Mouse (Mus musculus) thymus, postnatal 25 days (tissue): Measurements from ENCODE around the gene Gpr88.

Experiments
- DNase-seq: peaks from one replicate; pipeline ENCODE4 v3.0.0; 2022

Gene Gpr88

GRCm38 (mm10) chr3:116253077-116253531 is at the start of gene Gpr88:
Gene Gpr88, minus strand, starts transcription at chr3:116253503.
- DNase-seq, result no peak

- DNase-seq, result no peak
These were observed 49.3 kb upstream of the Gpr88 start for GRCm38 (mm10) chr3:116302581-116302980.

DNA sequence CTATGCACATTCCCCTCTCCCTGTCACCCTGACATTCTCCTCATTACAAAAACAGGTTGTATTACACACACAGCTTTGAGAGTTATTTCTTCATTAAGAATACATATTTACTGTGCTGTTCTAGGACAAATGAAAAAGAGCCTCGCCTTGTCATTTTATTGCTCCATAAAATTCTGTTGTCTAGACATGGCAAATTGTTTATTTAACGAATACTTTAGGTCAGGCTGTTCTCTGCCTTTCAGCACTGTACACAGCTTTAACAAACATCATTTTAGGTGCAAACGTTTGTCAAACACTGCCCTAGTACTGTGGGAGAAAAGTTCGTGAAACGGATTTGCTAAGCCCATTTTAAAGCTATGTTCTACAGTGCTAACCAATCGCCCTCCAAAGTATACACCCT is 48.5 kb upstream of the Gpr88 start:
- DNase-seq, result no peak

GRCm38 (mm10) chr3:116298727-116299126 is 45.4 kb upstream of the Gpr88 start:
- DNase-seq, result no peak

GRCm38 (mm10) chr3:116298003-116298402 is 44.7 kb upstream of the Gpr88 start:
- no peak for DNase-seq

DNA sequence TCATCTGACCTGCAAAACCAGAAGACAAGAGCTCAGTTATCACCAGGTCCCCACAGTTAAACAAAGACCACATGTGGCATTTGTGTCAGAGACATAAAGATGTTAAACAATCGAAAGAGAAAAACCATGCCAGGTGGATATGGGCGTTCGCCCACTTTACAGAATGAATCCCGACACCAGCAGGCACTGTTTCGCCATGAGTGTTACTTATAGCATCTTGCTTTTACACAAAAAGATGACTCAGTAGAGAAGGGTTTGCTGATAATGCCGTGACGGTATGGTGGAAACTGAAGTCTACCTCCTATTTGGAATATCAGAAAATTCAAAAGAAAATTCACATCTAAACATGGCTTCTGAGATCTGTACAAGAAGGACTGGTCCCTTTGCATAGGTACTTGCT is 43.9 kb upstream of the Gpr88 start:
- no peak for DNase-seq

DNA sequence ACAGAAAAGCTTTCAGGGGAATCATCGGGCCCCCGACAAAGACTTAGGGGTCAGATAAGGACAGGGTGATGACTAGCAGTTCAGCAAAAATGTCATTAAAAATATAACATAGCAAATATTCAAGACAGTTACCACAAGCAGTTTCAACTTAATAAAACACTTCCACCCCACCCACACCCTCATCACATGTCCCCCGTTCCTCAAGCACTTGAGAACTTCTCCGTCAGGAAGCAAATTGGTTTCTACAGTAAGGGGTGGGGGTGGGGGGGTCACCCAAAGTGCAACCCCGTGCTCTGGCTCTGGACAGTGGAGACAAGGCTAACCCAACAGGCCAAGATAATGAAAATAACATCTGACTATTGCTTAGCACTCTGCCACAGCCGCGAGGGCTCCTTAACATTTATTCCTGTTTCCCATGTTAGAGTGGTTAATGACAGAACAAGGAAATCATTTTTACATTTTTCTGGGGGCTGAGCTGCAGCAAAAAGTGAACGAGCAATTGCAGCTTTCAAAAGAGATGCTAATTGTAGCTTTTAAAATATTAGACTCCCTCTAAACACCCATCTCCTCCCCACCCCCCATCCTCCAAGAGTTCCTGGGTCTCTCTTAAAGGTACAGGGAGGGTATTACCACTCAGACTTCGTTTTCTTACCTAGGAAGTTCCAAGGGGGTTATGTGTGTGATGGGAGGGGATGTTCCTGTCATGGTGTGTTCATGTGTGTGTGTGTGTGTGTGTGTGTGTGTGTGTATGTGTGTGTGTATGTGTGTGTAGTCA is 36.9 kb upstream of the Gpr88 start:
- DNase-seq, result no peak

- DNase-seq, result no peak
These were observed 35.5 kb upstream of the Gpr88 start for GRCm38 (mm10) chr3:116288833-116289232.

DNA sequence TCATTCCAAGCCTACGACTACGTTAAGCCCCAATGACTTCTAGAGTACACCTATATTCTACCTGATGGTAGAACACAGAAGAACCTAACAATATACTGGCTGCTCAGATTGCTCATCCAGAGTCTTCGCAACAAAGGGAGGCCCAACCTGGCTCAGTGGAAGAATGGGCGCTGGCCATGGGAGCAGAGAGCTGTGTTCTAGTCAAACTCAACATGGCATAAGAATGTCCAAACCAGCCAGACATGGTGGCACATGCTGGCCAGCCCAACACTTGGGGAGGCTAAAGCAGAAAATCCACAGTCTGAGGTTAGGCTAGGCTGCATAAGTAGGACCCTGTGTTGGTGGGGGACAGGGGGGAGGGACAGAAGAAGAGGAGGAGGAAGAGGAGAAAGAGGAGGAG is 31.4 kb upstream of the Gpr88 start:
- DNase-seq, result no peak

GRCm38 (mm10) chr3:116283996-116284395 is 30.7 kb upstream of the Gpr88 start:
- no peak for DNase-seq

DNA sequence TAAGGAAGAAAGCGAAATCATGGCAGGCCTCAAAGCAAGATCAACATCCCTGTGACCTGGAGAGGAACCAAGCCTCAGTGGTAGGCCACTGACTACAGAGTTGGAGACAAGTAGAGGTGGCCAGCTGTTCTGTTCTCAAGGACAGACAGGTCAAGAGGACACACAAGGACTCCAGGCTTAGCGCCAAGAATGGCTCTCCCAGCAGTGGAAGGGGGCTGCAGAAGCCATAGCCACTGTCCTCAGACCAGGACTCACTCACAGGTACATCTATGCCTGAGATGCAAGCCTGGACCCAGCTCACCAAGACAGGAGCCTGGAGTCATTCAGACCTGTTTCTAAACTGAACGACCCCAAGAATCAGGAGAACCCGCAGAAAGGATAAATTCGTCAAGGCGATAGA is 28.4 kb upstream of the Gpr88 start:
- no peak for DNase-seq

DNA sequence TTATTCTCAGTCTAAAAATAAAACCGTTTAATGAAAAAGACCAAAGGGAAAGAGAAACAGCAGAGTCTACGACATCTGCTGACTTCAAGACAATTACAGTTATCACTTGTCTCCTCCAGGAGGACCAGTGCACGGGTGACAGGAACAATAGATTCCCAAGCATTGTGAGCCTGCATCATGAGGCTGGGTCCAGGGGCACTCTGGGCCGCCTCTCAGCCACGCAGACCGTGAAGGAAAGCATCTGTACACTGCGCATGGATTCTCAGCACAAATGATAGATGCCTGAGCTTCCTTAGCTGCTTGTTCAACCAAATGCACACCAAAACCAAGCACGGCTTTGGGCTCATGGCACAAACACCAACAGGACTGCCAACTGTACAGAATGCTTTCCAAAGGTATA is 23.8 kb upstream of the Gpr88 start:
- no peak for DNase-seq

GRCm38 (mm10) chr3:116271679-116272078 is 18.4 kb upstream of the Gpr88 start:
- DNase-seq, result no peak

DNA sequence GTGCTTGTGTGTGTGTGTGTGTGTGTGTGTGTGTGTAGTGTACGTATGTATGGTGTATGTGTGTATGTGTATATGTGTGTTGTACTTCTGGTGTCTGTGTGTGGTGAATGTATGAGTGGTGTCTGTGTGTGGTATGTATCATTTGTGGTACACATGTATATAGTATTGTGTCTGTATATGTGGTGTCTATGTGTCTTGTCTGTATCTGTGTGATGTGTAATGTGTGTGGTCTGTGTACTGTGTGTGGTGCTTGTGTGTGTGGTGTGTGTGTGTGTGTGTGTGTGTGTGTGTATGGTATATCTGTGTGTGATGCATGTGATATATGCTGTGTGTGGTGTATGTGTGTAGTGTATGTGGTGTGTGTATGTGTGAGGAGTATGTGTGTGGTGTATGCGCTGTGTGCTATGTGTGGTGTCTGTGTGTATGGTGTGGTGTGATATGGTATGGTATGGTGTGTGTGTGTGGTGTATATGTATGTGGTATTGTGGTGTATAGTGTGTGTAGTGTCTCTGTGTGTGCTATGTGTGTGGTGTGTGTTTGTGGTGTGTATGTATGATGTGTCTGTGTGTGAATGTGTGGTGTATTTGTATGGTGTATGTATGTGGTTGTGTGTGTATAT is 13.8 kb upstream of the Gpr88 start:
- no peak for DNase-seq

DNA sequence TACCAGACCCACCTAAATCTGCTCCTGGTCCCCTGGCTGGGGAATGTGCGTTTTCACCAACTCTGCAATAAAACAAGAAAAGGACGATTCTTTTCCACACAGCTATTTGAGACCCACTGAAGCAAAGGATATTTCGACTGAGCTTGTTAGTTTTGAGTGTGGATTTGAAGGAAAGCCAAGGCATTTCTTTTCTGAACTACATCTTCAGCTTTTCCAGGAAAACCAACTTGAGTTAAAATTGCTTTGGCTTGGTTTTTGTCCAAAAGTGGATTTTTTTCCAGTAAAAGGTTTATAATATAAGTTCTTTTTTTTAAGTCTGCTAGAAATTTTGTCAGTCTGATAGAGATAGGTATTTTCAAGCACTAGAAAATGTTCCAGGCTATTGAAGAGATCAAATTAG is 13.1 kb upstream of the Gpr88 start:
- DNase-seq, result no peak

GRCm38 (mm10) chr3:116263977-116264376 is 10.7 kb upstream of the Gpr88 start:
- DNase-seq, result no peak

- no peak for DNase-seq
These were observed 9.8 kb upstream of the Gpr88 start for GRCm38 (mm10) chr3:116263061-116263460.

DNA sequence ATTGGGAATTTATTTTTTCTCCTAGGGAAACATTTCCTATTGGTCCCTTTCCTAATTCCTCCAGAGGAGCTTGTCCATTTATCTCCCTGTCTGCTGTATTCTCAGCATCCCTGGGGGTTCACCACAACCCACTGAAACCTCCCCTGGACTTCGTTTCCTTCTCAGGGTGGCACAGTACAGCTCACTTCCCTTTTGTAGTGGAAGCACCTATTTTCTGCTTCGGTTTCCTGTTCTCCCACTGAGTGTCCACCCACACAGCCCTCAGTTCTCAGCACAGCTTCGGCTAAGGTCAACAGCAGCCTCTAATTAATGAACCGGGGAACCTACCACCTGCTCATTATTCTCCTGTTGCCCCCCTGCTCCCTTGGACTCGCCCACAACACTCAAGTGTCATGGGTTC is 2.8 kb upstream of the Gpr88 start:
- no peak for DNase-seq

- no peak for DNase-seq
These were observed 855 bp downstream of the Gpr88 start for GRCm38 (mm10) chr3:116252255-116253040.

DNA sequence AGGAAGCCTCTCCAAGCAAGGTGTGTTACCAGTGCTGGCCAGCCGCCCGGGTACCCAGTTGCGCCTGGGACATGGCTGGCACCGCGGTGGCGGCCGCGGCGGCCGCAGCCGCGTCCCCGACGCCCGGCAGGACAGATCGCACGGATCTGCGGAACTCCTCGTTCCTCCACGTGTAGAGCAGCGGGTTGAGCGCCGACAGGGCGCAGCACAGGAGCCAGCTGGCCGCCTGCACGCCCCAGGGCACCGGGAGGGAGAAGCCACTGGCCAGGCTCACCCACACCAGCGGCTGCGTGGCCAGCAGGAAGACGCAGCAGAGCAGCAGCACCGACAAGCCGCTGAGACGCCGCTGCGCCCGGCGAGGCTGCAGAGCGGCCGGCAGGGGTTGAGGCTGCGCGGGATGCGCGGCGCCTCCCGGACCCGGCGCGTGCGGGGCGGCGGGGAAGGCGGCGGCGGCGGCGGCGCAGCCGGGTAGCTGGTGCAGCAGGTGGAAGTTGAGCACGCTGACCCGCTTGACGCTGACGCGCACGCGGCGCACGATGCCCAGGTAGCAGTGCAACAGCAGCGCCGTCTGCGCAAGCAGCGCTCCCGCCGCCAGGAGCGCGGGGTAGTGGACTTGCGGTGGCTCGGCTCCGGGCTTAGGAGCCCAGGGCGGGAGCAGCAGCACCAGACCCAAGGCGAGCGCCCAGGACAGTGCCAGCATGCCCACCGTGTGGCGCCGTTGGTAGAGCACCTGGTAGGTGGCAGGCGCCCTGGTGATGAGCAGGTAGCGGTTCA is 1.6 kb downstream of the Gpr88 start:
- DNase-seq, result no peak

DNA sequence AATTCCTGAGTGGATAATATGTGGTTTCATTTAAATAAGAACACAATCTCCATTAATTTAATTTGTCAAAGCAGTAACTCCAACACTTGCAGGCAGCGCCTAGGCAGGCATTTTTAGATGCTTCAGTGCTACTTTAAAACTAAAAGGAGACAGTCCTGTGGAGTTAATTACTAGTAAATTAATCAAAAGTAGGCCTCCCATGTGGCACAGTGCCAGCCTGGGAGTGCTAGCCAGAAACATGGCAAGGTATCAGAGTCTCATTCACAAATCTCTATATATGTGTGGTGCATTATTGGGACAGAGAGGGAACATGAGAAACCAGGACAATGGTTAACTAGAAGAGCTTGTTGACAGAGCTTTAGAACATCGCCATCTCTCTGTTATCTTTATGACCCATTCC is 4.3 kb downstream of the Gpr88 start:
- no peak for DNase-seq

GRCm38 (mm10) chr3:116244476-116244875 is 8.8 kb downstream of the Gpr88 start:
- no peak for DNase-seq

DNA sequence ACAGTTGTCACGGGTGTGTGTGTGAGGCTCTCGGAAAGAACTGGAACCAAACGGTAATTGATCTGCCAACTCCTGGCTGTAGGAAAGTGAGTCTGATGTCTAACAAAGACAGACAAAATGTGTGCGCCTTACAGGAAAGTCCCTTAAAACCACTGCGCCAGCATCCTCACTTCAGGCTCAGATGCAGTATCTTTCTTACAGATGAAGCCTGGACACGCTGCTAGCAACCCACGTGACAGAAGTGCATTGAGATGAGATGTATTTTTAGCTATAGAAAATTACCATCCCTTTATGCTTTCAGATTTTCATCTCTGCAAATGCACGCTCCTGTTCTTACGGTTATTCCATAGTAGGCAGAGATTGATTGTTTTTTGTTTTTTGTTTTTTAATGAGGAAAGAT is 10.6 kb downstream of the Gpr88 start:
- DNase-seq, result no peak
